Comparison of ENCODE assay signal across 23 mouse cellular contexts in genomic region chr16:77431345-77431744, GRCm38 (mm10).
DNase-seq lines count a peak whose midpoint lies in the region; ATAC-seq and TF ChIP-seq lines count a peak whose summit lies in the region.
"Had no signal": no experiment of that assay in that cellular context is flagged by ENCODE, and none has a peak within 500 bp of the region (broad histone marks: within the 10 kb centered on the region; RNA-seq: fewer than 3 reads in every experiment).

No protein-coding gene starts in this region.

- H3K4me3 ChIP-seq in hindbrain, embryonic 12.5 days: no peak overlapping the region
- H3K4me3 ChIP-seq in hindbrain, embryonic 14.5 days (replicated peaks; ENCODE audit: low read length): no peak overlapping the region
- no peak overlapping the region for H3K4me3 ChIP-seq in hindbrain, postnatal 0 days (ENCODE audit: low read length)
- H3K4me3 ChIP-seq: heart, embryonic 15.5 days; intestine, embryonic 15.5 days; stomach, embryonic 15.5 days had no signal

- no peaks in the 10 kb centered on the region for H3K27me3 ChIP-seq in hindbrain, embryonic 12.5 days
- no peaks in the 10 kb centered on the region for H3K27me3 ChIP-seq in hindbrain, embryonic 14.5 days (ENCODE audit: control insufficient read depth, insufficient read depth, low read length)
- no peaks in the 10 kb centered on the region for H3K27me3 ChIP-seq in hindbrain, postnatal 0 days (ENCODE audit: insufficient read depth, low read length)
- H3K27me3 ChIP-seq: CH12.LX; heart, embryonic 15.5 days; intestine, embryonic 15.5 days; stomach, embryonic 15.5 days had no signal

- no peaks in the 10 kb centered on the region for H3K36me3 ChIP-seq in hindbrain, embryonic 12.5 days
- no peaks in the 10 kb centered on the region for H3K36me3 ChIP-seq in hindbrain, embryonic 14.5 days (replicated peaks; ENCODE audit: control insufficient read depth, insufficient read depth)
- H3K36me3 ChIP-seq in hindbrain, postnatal 0 days (ENCODE audit: insufficient read depth, low read length): no peaks in the 10 kb centered on the region
- H3K36me3 ChIP-seq: G1E; heart, embryonic 15.5 days; intestine, embryonic 15.5 days; stomach, embryonic 15.5 days had no signal

- H3K9me3 ChIP-seq in hindbrain, embryonic 12.5 days (replicated peaks): no peaks in the 10 kb centered on the region
- H3K9me3 ChIP-seq in hindbrain, embryonic 14.5 days (ENCODE audit: control insufficient read depth, low read length): no peaks in the 10 kb centered on the region
- H3K9me3 ChIP-seq in hindbrain, postnatal 0 days (ENCODE audit: low read length): no peaks in the 10 kb centered on the region
- H3K9me3 ChIP-seq: G1E; heart, embryonic 15.5 days; intestine, embryonic 15.5 days; stomach, embryonic 15.5 days had no signal

- no peak overlapping the region for H3K4me2 ChIP-seq in hindbrain, embryonic 12.5 days (replicated peaks)
- H3K4me2 ChIP-seq in hindbrain, embryonic 14.5 days (replicated peaks): no peak overlapping the region
- H3K4me2 ChIP-seq in hindbrain, postnatal 0 days (ENCODE audit: low read depth, low read length): no peak overlapping the region
- H3K4me2 ChIP-seq: heart, embryonic 15.5 days; intestine, embryonic 15.5 days; stomach, embryonic 15.5 days had no signal

- WGBS in hindbrain, embryonic 12.5 days: 57% methylated on average over 4 of the region's 4 CpGs
- 49% methylated on average over 4 of the region's 4 CpGs for WGBS in hindbrain, embryonic 14.5 days
- 48% methylated on average over 4 of the region's 4 CpGs for whole genome bisulfite sequencing in hindbrain, postnatal 0 days

- H3K27ac ChIP-seq in hindbrain, embryonic 12.5 days: peak overlapping the region; percentile 72
- H3K27ac ChIP-seq in hindbrain, embryonic 14.5 days: no peak overlapping the region
- peak overlapping the region; percentile 17; the same call in 1 of the 2 replicates for H3K27ac ChIP-seq in hindbrain, postnatal 0 days
- H3K27ac ChIP-seq: heart, embryonic 15.5 days; intestine, embryonic 15.5 days; macrophage; stomach, embryonic 15.5 days had no signal

- peaks cover 13% of the 10 kb centered on the region; the same call in 1 of the 2 replicates for H3K4me1 ChIP-seq in hindbrain, embryonic 12.5 days
- H3K4me1 ChIP-seq in hindbrain, embryonic 14.5 days (replicated peaks; ENCODE audit: control insufficient read depth, insufficient read depth, low read length): peaks cover 10% of the 10 kb centered on the region; the same call in 1 of the 2 replicates
- no peaks in the 10 kb centered on the region for H3K4me1 ChIP-seq in hindbrain, postnatal 0 days (ENCODE audit: insufficient read depth, low read length)
- H3K4me1 ChIP-seq: intestine, embryonic 15.5 days; stomach, embryonic 15.5 days had no signal

- no peak for TF ChIP-seq CTCF in hindbrain, postnatal 0 days (IDR thresholded peaks at IDR 0.05; ENCODE audit: low read depth)

- peak; percentile 53; the same call in 1 of the 2 replicates for ATAC-seq in hindbrain, embryonic 12.5 days (ENCODE audit: low FRiP score)
- ATAC-seq in hindbrain, embryonic 14.5 days (ENCODE audit: low FRiP score): no peak
- no peak for ATAC-seq in hindbrain, postnatal 0 days
- ATAC-seq: intestine, embryonic 15.5 days had no signal

- H3K9ac ChIP-seq in hindbrain, embryonic 12.5 days: no peak overlapping the region
- H3K9ac ChIP-seq in hindbrain, embryonic 14.5 days: no peak overlapping the region
- H3K9ac ChIP-seq in hindbrain, postnatal 0 days (replicated peaks; ENCODE audit: low read length): no peak overlapping the region
- H3K9ac ChIP-seq: heart, embryonic 15.5 days; intestine, embryonic 15.5 days; stomach, embryonic 15.5 days had no signal

- no peak for DNase-seq in hindbrain, embryonic 14.5 days (ENCODE audit: low spot score)
- peak; percentile 44 for DNase-seq in retina, postnatal 1 day
- DNase-seq in retina, embryonic 14.5 days (ENCODE audit: low spot score): no peak
- DNase-seq in hindbrain, postnatal 0 days (ENCODE audit: low spot score): no peak
- DNase-seq in lung, postnatal 36 days: no peak
- DNase-seq in gastrocnemius, adult 8-10 months (ENCODE audit: low spot score in 2 of 2): no peak
- DNase-seq: adrenal gland, adult 2 months; B cell, adult 2 months; cerebellum, adult 11-12 months; cerebellum, postnatal 10 days; heart, postnatal 4 days; kidney, adult 9 months; kidney, postnatal 14 days; layer of hippocampus, postnatal 36 days; right cerebral cortex, adult 18-20 months; thymus, postnatal 25 days had no signal
